Mouse (Mus musculus) MEL (cell line): ENCODE measurements around the gene Cnn2.

Experiments
- CTCF ChIP-seq, 3 experiments: IDR thresholded peaks in 2 of 3; conservative IDR thresholded peaks in 1 of 3; 2 replicates each; pipeline ENCODE4 v1.5.1; 2011 to 2012; ENCODE audit warnings: low read length in 3 of 3, low read depth in 2 of 3, mild to moderate bottlenecking in 2 of 3, improper control_type of control experiment in 1 of 3, inconsistent platforms in 1 of 3, mixed read lengths in 1 of 3, moderate library complexity in 1 of 3; ENCODE audit not compliant: control insufficient read depth in 1 of 3, insufficient read depth in 1 of 3, poor library complexity in 1 of 3, severe bottlenecking in 1 of 3
- EP300 ChIP-seq, 2 experiments: IDR thresholded peaks; 2 replicates each; pipeline ENCODE4 v1.6.1; 2011; ENCODE audit warnings: improper control_type of control experiment in 2 of 2, low read length in 2 of 2, low read depth in 1 of 2, mild to moderate bottlenecking in 1 of 2
- MAFK ChIP-seq: IDR thresholded peaks from 2 replicates; pipeline ENCODE4 v1.6.1; 2011; ENCODE audit warnings: low read depth, mild to moderate bottlenecking, low read length, improper control_type of control experiment, borderline replicate concordance
- MEF2A ChIP-seq: IDR thresholded peaks from 2 replicates; pipeline ENCODE4 v1.6.1; 2014; ENCODE audit warnings: low read depth, mild to moderate bottlenecking, inconsistent platforms, low read length, improper control_type of control experiment; ENCODE audit not compliant: poor library complexity, insufficient replicate concordance, severe bottlenecking; ENCODE audit errors: extremely low read depth
- POLR2A ChIP-seq, 2 experiments: IDR thresholded peaks; 2 replicates each; pipeline ENCODE4 v1.6.1; 2011 to 2012; ENCODE audit warnings: low read length in 2 of 2, mild to moderate bottlenecking in 2 of 2, control low read depth in 1 of 2, improper control_type of control experiment in 1 of 2, low read depth in 1 of 2, moderate library complexity in 1 of 2; ENCODE audit not compliant: control insufficient read depth in 1 of 2, insufficient read depth in 1 of 2, poor library complexity in 1 of 2
- POLR2AphosphoS2 ChIP-seq: IDR thresholded peaks from 2 replicates; pipeline ENCODE4 v1.6.1; 2011; ENCODE audit warnings: low read length, improper control_type of control experiment

- TF ChIP-seq POLR2A (IDR thresholded peaks at IDR 0.05; ENCODE audit: control insufficient read depth in 1 of 2, insufficient read depth in 1 of 2, low read depth in 1 of 2, low read length in 2 of 2, poor library complexity in 1 of 2) (no peak), MAFK (no peak), CTCF (IDR thresholded peaks at IDR 0.05 in 2 of 3, conservative IDR thresholded peaks at IDR 0.05 in 1 of 3; ENCODE audit: control insufficient read depth in 1 of 3, insufficient read depth in 1 of 3, low read depth in 2 of 3, low read length in 3 of 3, poor library complexity in 1 of 3, severe bottlenecking in 1 of 3) (no peak), EP300 (IDR thresholded peaks at IDR 0.05; ENCODE audit: low read depth in 1 of 2, low read length in 2 of 2) (no peak), POLR2AphosphoS2 (no peak), MEF2A (no peak)
These were observed 47.6 kb upstream of the Cnn2 start for GRCm38 (mm10) chr10:79940749-79941148.
